Mouse (Mus musculus): Measurements from ENCODE around the gene Olfr111. TPM values are rescaled to one million over a fixed set of nuclear protein-coding genes. Genes with fewer than 3 reads are reported as not detected.

Gene Olfr111
- polyA plus RNA-seq, 1 experiment from 2014 or later: not detected

DNA sequence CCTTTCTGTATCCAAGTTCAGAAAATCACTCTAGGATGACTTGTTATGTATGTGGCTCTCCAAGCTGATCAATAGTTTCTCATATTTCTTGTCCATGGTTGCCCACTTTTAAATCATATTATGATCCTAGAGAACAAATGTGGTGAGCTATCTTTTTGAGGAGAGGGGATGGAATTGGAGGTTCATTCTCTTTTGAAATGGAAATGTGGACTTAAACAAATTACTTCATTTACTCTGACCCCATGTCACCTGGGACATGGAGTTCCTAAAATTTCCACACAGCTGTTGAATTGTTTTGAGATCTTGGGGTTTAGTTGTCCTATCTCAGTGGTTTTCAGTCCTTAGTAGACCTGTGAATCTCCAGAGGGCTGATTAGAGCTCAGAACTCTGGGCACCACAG, 69.7 kb downstream of the Olfr111 start, which contains the start of gene Olfr113:
TSS of gene Olfr113 (minus strand) at position 101 of the 400 bp plus-strand sequence.
- no peaks in the 10 kb centered on the region for H3K27me3 ChIP-seq (ENCODE audit: control insufficient read depth, insufficient read depth, low read length)

More for the DNA sequence above, 69.7 kb downstream of the Olfr111 start, which contains the start of gene Olfr113:
- Histone ChIP-seq H3K9ac (ENCODE audit: low read length) (no peak within 1 kb of the TSS), H3K27ac (replicated peaks) (no peak within 1 kb of the TSS), H3K9me3 (ENCODE audit: control insufficient read depth, low read length) (no peaks in the 10 kb centered on the region), H3K4me3 (ENCODE audit: low read depth, low read length) (no peak within 1 kb of the TSS), H3K4me2 (replicated peaks; ENCODE audit: low read depth) (no peak within 1 kb of the TSS), H3K4me1 (replicated peaks; ENCODE audit: control insufficient read depth, insufficient read depth) (no peaks in the 10 kb centered on the region), H3K36me3 (ENCODE audit: control insufficient read depth, insufficient read depth, low read length) (no peaks in the 10 kb centered on the region)
- ATAC-seq (ENCODE audit: low FRiP score, low TSS enrichment) (no peak), DNase-seq (ENCODE audit: low spot score) (no peak)
- TF ChIP-seq EP300 (optimal IDR thresholded peaks at IDR 0.05): no peak
- TF ChIP-seq CTCF (IDR thresholded peaks at IDR 0.05; ENCODE audit: low read depth): no peak

Other genes with a start within 250 kb of the Olfr111 start
- gene Olfr98, start 244.3 kb upstream of the Olfr111 start, polyA plus RNA-seq (2015; fragmentation: Nextera tagmentation; extraction: Ambion mirVana): not detected in 2 replicates
- gene H2-M3, start 237.8 kb upstream of the Olfr111 start, polyA plus RNA-seq (2015; fragmentation: Nextera tagmentation; extraction: Ambion mirVana): 4.2 and 4.3 TPM in 2 replicates
- not detected in 2 replicates for gene Olfr99, start 224.6 kb upstream of the Olfr111 start, polyA plus RNA-seq (2015; fragmentation: Nextera tagmentation; extraction: Ambion mirVana)
- gene Olfr101, start 203.7 kb upstream of the Olfr111 start, polyA plus RNA-seq (2015; fragmentation: Nextera tagmentation; extraction: Ambion mirVana): not detected in 2 replicates
- not detected in 2 replicates for gene Olfr102, start 191.0 kb upstream of the Olfr111 start, polyA plus RNA-seq (2015; fragmentation: Nextera tagmentation; extraction: Ambion mirVana)
- not detected in 2 replicates for gene Olfr103, start 168.3 kb upstream of the Olfr111 start, polyA plus RNA-seq (2015; fragmentation: Nextera tagmentation; extraction: Ambion mirVana)
- not detected in 2 replicates for gene Olfr104-ps, start 148.4 kb upstream of the Olfr111 start, polyA plus RNA-seq (2015; fragmentation: Nextera tagmentation; extraction: Ambion mirVana)
- not detected in 2 replicates for gene Olfr105-ps, start 129.0 kb upstream of the Olfr111 start, polyA plus RNA-seq (2015; fragmentation: Nextera tagmentation; extraction: Ambion mirVana)
- not detected in 2 replicates for gene Olfr106-ps, start 117.6 kb upstream of the Olfr111 start, polyA plus RNA-seq (2015; fragmentation: Nextera tagmentation; extraction: Ambion mirVana)
- gene Olfr107, start 108.8 kb upstream of the Olfr111 start, polyA plus RNA-seq (2015; fragmentation: Nextera tagmentation; extraction: Ambion mirVana): not detected in 2 replicates
- not detected in 2 replicates for gene Olfr108, start 62.5 kb upstream of the Olfr111 start, polyA plus RNA-seq (2015; fragmentation: Nextera tagmentation; extraction: Ambion mirVana)
- 0.02 TPM in 1 of 2 replicates, not detected in the other for gene Olfr109, start 49.1 kb upstream of the Olfr111 start, polyA plus RNA-seq (2015; fragmentation: Nextera tagmentation; extraction: Ambion mirVana)
- not detected in 2 replicates for gene H2-M2, start 24.5 kb upstream of the Olfr111 start, polyA plus RNA-seq (2015; fragmentation: Nextera tagmentation; extraction: Ambion mirVana)
- gene Olfr110, start 15.6 kb upstream of the Olfr111 start, polyA plus RNA-seq (2015; fragmentation: Nextera tagmentation; extraction: Ambion mirVana): not detected in 2 replicates
- not detected in 2 replicates for gene Olfr112, start 61.4 kb downstream of the Olfr111 start, polyA plus RNA-seq (2015; fragmentation: Nextera tagmentation; extraction: Ambion mirVana)
- gene Olfr113, start 69.6 kb downstream of the Olfr111 start, polyA plus RNA-seq (2015; fragmentation: Nextera tagmentation; extraction: Ambion mirVana): not detected in 2 replicates
- gene Olfr114, start 84.7 kb downstream of the Olfr111 start, polyA plus RNA-seq (2015; fragmentation: Nextera tagmentation; extraction: Ambion mirVana): not detected in 2 replicates
- gene Olfr115, start 119.1 kb downstream of the Olfr111 start, polyA plus RNA-seq (2015; fragmentation: Nextera tagmentation; extraction: Ambion mirVana): not detected in 2 replicates
- not detected in 2 replicates for gene Olfr116, start 119.2 kb downstream of the Olfr111 start, polyA plus RNA-seq (2015; fragmentation: Nextera tagmentation; extraction: Ambion mirVana)
- gene Olfr117, start 155.8 kb downstream of the Olfr111 start, polyA plus RNA-seq (2015; fragmentation: Nextera tagmentation; extraction: Ambion mirVana): not detected in 2 replicates
- gene Olfr118, start 159.0 kb downstream of the Olfr111 start, polyA plus RNA-seq (2015; fragmentation: Nextera tagmentation; extraction: Ambion mirVana): not detected in 2 replicates
- gene Olfr119, start 188.5 kb downstream of the Olfr111 start, polyA plus RNA-seq (2015; fragmentation: Nextera tagmentation; extraction: Ambion mirVana): not detected in 2 replicates
- not detected in 2 replicates for gene Olfr120, start 213.8 kb downstream of the Olfr111 start, polyA plus RNA-seq (2015; fragmentation: Nextera tagmentation; extraction: Ambion mirVana)
- not detected in 2 replicates for gene Olfr121, start 240.8 kb downstream of the Olfr111 start, polyA plus RNA-seq (2015; fragmentation: Nextera tagmentation; extraction: Ambion mirVana)

All from stomach, postnatal 0 days (tissue).